Mouse (Mus musculus): ENCODE data around the gene Morc2a.

DNA sequence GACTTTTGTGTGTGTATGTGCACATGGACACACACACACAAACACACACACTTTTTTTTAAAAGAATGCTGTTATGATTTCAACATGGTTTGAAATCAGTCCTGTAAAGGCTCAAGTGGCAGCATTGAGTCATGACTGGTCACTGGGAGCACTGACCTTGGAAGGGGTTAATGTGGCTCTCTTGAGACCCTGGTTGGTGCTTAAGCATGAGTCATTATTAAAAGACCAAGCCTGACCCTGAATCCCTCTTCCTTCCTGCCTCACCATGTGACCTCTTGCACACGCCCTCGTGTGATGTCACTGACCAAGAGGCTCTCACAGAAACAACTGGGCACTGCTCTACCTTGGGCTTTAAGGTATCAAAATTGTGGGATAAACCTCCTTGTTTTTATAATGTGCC, 89.8 kb downstream of the Morc2a start:
- TF ChIP-seq CTCF (IDR thresholded peaks at IDR 0.05; ENCODE audit: borderline replicate concordance, insufficient read depth, low read depth, low read length) (no peak), POLR2A (IDR thresholded peaks at IDR 0.05; ENCODE audit: borderline replicate concordance, insufficient read depth, low read length) (no peak)

Measured in cerebellum, adult 2 months (tissue).